Mouse (Mus musculus) urinary bladder, postnatal 36 days (tissue): Measurements from ENCODE around the gene Cdk4.

ENCODE experiments used
- DNase-seq, 2 experiments: peaks; one replicate each; pipeline ENCODE4 v3.0.0; 2022; ENCODE audit warnings: low spot score in 2 of 2, mixed read lengths in 1 of 2

Gene Cdk4

DNA sequence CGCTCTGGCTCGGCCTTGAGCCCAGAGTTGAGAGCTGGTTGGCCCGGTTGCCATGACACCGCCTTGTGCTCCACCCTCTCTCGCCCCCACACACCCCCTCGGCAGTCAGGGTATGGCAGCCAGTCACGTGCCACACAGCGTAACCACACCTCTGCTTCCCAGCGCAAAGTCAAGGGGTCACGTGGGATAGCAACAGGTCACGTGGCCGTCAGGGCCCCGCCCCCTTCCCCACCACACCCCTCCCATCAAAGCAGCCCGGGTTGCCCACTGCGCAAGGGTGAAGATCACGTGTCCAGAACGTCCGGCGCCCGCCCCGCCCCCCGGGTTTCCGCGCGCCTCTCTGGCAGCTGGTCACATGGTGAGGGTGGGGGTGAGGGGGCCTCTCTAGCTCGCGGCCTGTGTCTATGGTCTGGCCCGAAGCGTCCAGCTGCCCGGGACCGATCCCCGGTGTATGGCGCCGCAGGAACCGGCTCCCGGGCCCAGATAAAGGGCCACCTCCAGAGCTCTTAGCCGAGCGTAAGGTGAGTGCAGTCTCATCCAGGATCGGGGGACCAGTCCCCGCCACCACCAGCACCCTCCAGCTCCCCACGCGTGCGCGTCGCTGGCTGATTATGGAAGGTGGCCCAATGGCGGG is at the start of gene Cdk4:
Gene Cdk4 (plus strand): TSS at position 296 of the 634 bp plus-strand sequence.
- peak; percentile 96 to 99 for DNase-seq

- no peak for DNase-seq
These were observed 46.8 kb upstream of the Cdk4 start for GRCm38 (mm10) chr10:127016488-127016887.

DNA sequence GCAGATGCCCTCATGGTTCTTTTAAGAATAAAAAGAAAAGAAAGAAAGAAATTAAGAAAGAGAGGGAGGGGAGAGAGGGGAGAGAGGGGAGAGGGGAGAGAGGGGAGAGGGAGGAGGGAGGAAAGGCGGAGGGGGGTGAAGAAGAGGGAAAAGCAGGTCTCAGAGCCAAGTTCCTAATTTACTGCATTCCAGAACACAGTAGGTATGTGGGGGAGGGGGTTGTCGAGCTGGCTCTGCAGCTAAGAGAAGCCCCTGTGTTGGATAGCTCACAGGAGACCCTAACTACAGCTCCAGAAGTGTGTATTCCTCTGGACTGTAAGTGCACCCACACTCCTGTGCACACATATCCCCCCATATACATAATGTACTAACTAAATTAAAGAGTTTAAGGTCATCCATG is 46.3 kb upstream of the Cdk4 start:
- no peak for DNase-seq

- no peak for DNase-seq
These were observed 44.9 kb upstream of the Cdk4 start for GRCm38 (mm10) chr10:127018422-127018821.

DNA sequence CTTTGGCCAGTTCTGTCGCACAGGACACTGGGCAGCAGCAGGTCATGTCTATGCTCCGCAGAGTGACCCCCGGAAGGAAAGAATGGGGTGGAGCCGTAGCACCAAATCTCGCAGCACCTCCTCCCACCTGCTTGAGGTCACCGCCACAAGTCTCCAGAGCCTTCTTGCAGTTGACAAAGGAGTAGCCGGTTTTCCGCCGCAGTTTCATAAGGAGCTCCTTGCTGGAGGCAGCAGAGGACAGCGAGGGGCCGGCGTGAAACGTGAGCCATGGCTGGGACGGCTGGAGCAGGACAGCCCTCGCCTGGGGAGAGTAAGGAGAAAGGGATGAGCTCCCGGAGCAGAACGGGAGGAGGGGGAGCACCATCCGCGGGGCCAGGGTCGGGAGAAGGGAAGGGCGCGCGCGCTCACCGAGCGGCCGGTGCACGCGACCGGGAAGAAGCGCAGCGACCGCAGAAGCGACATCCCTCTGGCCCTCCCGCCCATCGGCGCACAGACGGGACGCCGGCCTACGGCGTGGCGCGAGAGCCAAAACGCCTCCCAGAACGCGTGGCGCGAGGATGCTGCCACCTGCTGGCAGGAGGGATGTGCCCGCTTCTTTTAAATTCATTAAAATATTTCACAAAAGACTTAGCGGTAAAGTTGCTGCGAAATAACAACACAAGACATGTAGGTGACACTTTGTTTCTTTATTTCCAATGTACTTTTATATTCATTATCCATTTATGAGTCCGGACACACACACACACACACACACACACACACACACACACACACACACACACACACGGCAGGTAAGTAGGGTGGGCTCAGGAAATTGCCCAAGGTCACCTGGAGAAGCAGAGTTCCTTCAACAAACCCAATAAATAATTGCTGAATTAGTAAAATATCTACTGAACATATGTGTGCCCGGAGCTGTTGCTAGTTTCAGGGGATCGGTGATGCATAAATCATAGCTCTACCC is 32.7 kb upstream of the Cdk4 start, which contains the start of gene Tsfm:
Gene Tsfm (minus strand): TSS at position 505 of the 961 bp plus-strand sequence.
- peak; percentile 87 to 92 for DNase-seq

GRCm38 (mm10) chr10:127033301-127033741 is 30.0 kb upstream of the Cdk4 start:
- no peak for DNase-seq

- no peak for DNase-seq
These were observed 27.1 kb upstream of the Cdk4 start for GRCm38 (mm10) chr10:127036273-127036672.

GRCm38 (mm10) chr10:127037641-127038040 is 25.7 kb upstream of the Cdk4 start:
- DNase-seq, result no peak

DNA sequence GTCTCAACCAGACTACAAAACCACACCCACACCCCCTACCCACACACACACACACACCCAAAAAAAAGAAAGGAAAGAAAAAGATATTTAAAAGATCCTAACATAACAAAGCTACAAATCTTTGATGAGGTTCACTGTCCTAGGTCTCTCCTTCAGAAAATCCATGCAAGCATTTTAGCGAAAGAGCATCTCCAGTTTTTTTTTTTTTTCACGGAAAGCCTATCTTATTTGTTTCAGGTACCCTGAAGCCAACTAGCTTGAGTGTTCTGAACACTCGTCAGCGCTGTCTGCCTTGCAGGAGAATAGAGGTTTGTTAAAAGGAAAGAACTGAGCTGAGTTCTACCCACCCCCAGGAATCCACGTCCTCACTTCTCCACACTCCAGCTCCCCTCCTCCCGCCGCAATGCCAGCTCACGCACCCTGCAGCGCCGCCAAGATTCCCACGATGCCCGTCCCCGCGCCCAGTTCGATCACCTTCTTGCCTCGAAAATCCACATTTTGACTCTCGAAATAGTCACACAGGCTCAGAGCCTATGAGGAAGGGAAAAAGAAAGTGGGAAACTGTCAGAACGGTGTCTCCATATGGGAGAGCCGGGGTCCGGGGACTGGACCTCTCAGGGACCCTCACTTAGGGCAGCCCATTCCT is 22.6 kb upstream of the Cdk4 start:
- DNase-seq, result no peak

DNA sequence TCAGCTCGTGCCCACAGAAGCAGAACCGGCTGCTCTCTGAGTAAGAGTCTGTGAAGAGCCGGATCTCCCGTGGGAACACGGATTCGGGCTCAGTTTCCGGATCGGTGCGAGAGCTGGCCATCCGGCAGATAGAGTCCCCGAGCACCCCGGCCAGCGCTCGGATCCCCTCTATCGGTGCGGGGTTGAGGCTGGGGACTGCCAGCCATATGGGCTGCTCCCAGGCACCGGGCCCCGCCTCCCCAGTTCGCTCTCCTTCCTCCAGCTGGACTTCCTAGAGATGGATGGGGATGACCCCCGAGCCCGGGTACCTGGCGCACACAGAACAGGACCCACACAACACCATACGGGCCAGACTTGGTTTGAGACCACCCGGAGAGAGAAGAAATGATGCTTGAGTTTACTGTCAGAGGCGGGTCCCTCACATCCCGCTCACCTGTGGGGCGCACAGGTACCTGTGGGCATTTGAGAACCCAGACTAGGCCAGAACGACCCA is 22.0 kb upstream of the Cdk4 start, which contains the start of the genes Mettl1 and Eef1akmt3:
Gene Mettl1 (plus strand): TSS at position 141 of the 493 bp plus-strand sequence.
Gene Eef1akmt3 (minus strand): TSS at position 240 of the 493 bp plus-strand sequence.
- peak in 1 of 2 experiments; percentile 47 for DNase-seq

GRCm38 (mm10) chr10:127041774-127042338 is 21.5 kb upstream of the Cdk4 start:
- peak; percentile 82 to 83 for DNase-seq

DNA sequence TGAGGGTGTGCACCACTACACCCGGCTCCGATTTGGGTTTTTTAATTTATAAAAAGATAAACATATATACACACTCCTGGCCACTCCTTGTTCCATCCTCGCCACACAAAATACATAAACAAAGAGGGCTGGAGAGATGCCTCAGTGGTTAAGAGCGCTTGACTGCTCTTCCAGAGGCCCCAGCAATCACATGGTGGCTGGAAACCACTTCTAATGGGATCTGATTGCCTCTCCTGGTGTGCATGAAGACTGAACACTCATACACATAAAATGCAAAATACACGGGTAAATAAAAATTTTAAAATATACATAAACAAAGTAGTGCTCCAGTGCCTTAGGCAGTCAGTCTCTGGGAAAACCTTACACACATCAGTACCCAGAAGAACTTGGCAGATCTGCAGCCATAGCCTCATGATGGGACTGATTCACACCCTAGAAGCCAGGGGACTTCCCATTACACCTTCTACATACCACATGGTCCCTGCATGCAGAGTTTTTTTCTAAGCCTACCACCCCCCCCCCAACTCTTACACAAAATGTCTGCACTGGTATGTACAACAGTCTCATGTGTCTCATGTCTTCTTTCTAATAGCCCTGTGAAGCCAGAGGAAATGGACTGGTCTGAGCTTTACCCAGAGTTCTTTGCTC is 20.7 kb upstream of the Cdk4 start:
- DNase-seq, result no peak

- no peak for DNase-seq
These were observed 20.1 kb upstream of the Cdk4 start for GRCm38 (mm10) chr10:127043187-127043586.

DNA sequence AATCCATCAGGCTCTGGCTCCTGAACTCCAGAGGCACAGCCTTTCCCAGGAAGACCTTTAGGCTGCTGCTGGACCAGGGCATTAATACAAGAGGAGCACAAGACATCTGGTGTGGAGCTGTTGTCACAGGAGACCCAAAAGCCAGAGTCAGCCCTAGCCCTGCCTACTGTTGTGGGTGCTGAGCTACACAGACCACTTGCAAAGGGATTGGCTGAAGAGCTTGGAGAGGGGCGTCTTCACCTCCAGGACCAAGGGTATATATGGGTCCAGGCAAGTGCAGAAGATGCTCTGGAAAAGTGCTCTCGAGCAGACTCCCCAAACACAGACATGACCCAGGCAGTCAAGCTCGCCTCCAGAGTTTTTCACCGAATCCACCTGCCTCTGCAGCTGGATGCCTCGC is 15.4 kb upstream of the Cdk4 start, which contains the start of gene Cyp27b1:
Gene Cyp27b1 (plus strand): TSS at position 297 of the 400 bp plus-strand sequence.
- DNase-seq, result no peak

GRCm38 (mm10) chr10:127048608-127049394 is 14.5 kb upstream of the Cdk4 start:
- DNase-seq, result no peak

DNA sequence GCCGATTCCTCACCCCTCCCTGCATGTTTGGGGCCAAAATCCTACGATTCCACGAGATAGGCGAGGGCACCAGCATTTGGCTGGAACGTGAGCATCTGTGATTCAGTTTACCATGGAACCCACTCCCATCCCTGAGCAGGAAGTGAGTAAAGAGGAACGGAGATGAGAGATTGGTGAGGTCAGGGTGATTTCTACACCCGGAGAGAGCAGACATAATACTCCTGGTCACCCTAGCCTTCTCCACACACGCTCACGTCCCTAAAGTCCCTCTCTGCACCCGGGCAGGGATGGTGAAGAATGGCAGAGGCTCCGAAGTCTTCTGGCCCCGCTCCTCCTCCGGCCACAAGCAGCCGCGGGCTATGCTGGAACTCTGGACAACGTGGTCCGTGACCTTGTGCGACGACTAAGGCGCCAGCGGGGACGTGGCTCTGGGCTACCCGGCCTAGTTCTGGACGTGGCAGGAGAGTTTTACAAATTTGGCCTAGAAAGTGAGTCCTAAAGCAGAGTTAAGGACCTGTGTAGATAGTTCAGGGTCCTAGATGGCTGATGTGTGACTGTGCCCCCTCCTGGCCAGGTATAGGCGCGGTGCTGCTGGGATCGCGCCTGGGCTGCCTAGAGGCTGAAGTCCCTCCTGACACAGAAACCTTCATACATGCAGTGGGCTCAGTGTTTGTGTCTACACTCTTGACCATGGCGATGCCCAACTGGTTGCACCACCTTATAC is 13.8 kb upstream of the Cdk4 start:
- DNase-seq, result no peak

DNA sequence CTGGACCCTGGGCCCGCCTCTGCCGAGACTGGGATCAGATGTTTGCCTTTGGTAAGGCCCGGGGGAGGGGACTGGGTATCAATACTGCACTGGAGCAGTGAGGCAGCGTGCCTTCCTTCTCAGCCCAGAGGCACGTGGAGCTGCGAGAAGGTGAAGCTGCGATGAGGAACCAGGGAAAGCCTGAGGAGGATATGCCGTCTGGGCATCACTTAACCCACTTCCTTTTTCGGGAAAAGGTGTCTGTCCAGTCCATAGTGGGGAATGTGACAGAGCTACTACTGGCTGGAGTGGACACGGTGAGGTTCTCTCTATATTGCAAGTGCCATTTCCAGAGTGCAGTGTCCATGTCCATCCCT is 13.2 kb upstream of the Cdk4 start:
- DNase-seq, result no peak

- DNase-seq, result no peak
These were observed 8.7 kb upstream of the Cdk4 start for GRCm38 (mm10) chr10:127054646-127055045.

DNA sequence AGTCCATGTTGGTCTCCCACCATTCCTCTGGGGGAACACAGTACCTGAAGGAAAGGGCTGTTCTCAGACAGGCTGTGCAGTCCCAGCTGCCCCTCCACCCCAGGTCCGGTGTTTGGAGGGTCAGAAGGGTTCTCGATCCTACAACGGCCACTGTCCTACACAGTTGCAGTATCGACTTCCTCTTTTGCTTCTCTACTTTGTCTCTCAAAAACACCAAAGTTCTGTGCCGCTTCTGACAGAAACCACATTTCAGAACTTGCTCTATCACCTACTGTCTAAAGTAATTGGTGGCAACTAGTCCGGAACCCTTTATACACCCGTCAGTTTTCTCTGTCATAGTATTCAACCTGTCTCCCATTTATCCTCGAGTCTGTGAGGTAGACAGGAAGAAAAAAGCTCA is 7.9 kb upstream of the Cdk4 start:
- no peak for DNase-seq
